20 mouse cellular contexts compared by ENCODE assay signal in the genomic region with DNA sequence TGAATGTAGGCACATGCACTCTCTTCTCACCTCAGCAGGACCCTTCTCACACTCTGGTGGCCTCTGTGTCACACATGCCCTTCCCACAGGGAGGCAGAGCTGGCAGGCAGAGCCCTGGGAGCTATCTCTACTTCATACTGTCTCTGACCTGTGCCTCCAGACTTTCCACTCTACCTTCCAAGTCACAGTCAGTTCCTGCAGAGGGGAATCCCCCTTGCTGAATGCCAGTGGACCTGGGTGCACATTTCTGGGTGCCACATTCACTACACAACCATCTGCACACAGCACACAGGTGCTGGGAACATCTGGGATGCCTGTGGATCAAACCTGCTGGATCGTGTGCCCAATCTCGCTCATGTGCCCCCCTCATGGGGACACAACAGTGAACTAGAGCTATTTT.
A peak's percentile ranks its signal among the peaks of the same experiment; 100 is the strongest.
DNase-seq lines count a peak whose midpoint lies in the region; ATAC-seq and TF ChIP-seq lines count a peak whose summit lies in the region.
"Had no signal": no experiment of that assay in that cellular context is flagged by ENCODE, and none has a peak within 500 bp of the region (broad histone marks: within the 10 kb centered on the region; RNA-seq: fewer than 3 reads in every experiment).

No protein-coding gene starts in this region.

- TF ChIP-seq CTCF in heart, postnatal 0 days (IDR thresholded peaks at IDR 0.05; ENCODE audit: low read depth) = no peak

- no peak for TF ChIP-seq EP300 in heart, postnatal 0 days (IDR thresholded peaks at IDR 0.05; ENCODE audit: low read depth)

- peak; percentile 96 for DNase-seq in heart, adult 11 months
- DNase-seq in heart, adult 9 months (ENCODE audit: low spot score in 2 of 2) = peak; percentile 49 to 55
- peak; percentile 33 for DNase-seq in heart, postnatal 0 days (ENCODE audit: low spot score)
- DNase-seq in lung, adult 18-20 months = no peak
- DNase-seq in kidney, postnatal 25 days = no peak
- DNase-seq in layer of hippocampus, adult 18-20 months (ENCODE audit: low spot score in 2 of 2) = no peak
- DNase-seq: adrenal gland, adult 8-10 months; cerebellum, adult 9-10 months; lung, adult 2 months; lung, postnatal 36 days; retina, postnatal 1 day; thymus, postnatal 25 days had no signal

- no peaks in the 10 kb centered on the region for H3K9me3 ChIP-seq in heart, embryonic 11.5 days (replicated peaks; ENCODE audit: control insufficient read depth, low read length)
- no peaks in the 10 kb centered on the region for H3K9me3 ChIP-seq in heart, postnatal 0 days (replicated peaks; ENCODE audit: control insufficient read depth, low read length)
- H3K9me3 ChIP-seq: embryonic facial prominence, embryonic 13.5 days; hindbrain, embryonic 15.5 days; intestine, embryonic 15.5 days; kidney, embryonic 15.5 days had no signal

- no peaks in the 10 kb centered on the region for H3K27me3 ChIP-seq in heart, embryonic 11.5 days (ENCODE audit: control insufficient read depth, insufficient read depth, low read length)
- no peaks in the 10 kb centered on the region for H3K27me3 ChIP-seq in heart, postnatal 0 days (ENCODE audit: control insufficient read depth, insufficient read depth, low read length)
- H3K27me3 ChIP-seq: embryonic facial prominence, embryonic 13.5 days; hindbrain, embryonic 15.5 days; intestine, embryonic 15.5 days; kidney, embryonic 15.5 days had no signal

- WGBS in heart, embryonic 11.5 days (ENCODE audit: insufficient replicate concordance) = 79% methylated on average over 2 of the region's 2 CpGs
- WGBS in heart, postnatal 0 days = 37% methylated on average over 2 of the region's 2 CpGs

- H3K36me3 ChIP-seq in heart, embryonic 11.5 days (ENCODE audit: control insufficient read depth, insufficient read depth, low read length) = no peaks in the 10 kb centered on the region
- no peaks in the 10 kb centered on the region for H3K36me3 ChIP-seq in heart, postnatal 0 days (replicated peaks; ENCODE audit: control insufficient read depth, insufficient read depth, low read length)
- H3K36me3 ChIP-seq: embryonic facial prominence, embryonic 13.5 days; hindbrain, embryonic 15.5 days; intestine, embryonic 15.5 days; kidney, embryonic 15.5 days had no signal

- H3K4me1 ChIP-seq in heart, embryonic 11.5 days (ENCODE audit: control insufficient read depth, insufficient read depth, low read length) = peaks cover 20% of the 10 kb centered on the region
- H3K4me1 ChIP-seq in heart, postnatal 0 days (ENCODE audit: control insufficient read depth, insufficient read depth) = peaks cover 19% of the 10 kb centered on the region
- H3K4me1 ChIP-seq: embryonic facial prominence, embryonic 13.5 days; intestine, embryonic 15.5 days; kidney, embryonic 15.5 days had no signal

- no peak overlapping the region for H3K27ac ChIP-seq in heart, embryonic 11.5 days (ENCODE audit: low read depth, low read length)
- peak overlapping the region; percentile 72 for H3K27ac ChIP-seq in heart, postnatal 0 days (ENCODE audit: low read depth)
- H3K27ac ChIP-seq: embryonic facial prominence, embryonic 13.5 days; hindbrain, embryonic 15.5 days; intestine, embryonic 15.5 days; kidney, embryonic 15.5 days; stomach, postnatal 0 days had no signal

- H3K4me2 ChIP-seq in heart, embryonic 11.5 days = no peak overlapping the region
- no peak overlapping the region for H3K4me2 ChIP-seq in heart, postnatal 0 days (ENCODE audit: low read depth, low read length)
- H3K4me2 ChIP-seq: embryonic facial prominence, embryonic 13.5 days; hindbrain, embryonic 15.5 days; intestine, embryonic 15.5 days; kidney, embryonic 15.5 days; liver, embryonic 11.5 days had no signal

- no peak for ATAC-seq in heart, embryonic 11.5 days (replicated peaks; ENCODE audit: insufficient number of reproducible peaks, low FRiP score, low TSS enrichment)
- ATAC-seq in heart, postnatal 0 days (ENCODE audit: insufficient read depth, low read depth) = peak; percentile 24
- ATAC-seq: forebrain, embryonic 14.5 days; intestine, embryonic 15.5 days had no signal

- H3K9ac ChIP-seq in heart, embryonic 11.5 days (ENCODE audit: low read depth, low read length) = no peak overlapping the region
- no peak overlapping the region for H3K9ac ChIP-seq in heart, postnatal 0 days (replicated peaks; ENCODE audit: low read depth, low read length)
- H3K9ac ChIP-seq: embryonic facial prominence, embryonic 13.5 days; hindbrain, embryonic 15.5 days; intestine, embryonic 15.5 days; kidney, embryonic 15.5 days had no signal

- H3K4me3 ChIP-seq in heart, embryonic 11.5 days (ENCODE audit: low read depth, low read length) = no peak overlapping the region
- H3K4me3 ChIP-seq in heart, postnatal 0 days (ENCODE audit: low read depth, low read length) = no peak overlapping the region
- H3K4me3 ChIP-seq: embryonic facial prominence, embryonic 13.5 days; hindbrain, embryonic 15.5 days; intestine, embryonic 15.5 days; kidney, embryonic 15.5 days had no signal

Comparison
In these comparisons a context has a peak if more than half of its experiments do, and no peak if none do; other contexts are left out.
1. DNase-seq: peak in heart, adult 11 months (single experiment), heart, adult 9 months (2 of 2) and heart, postnatal 0 days (single experiment); none in lung, adult 18-20 months (0 of 2), kidney, postnatal 25 days (0 of 2) and layer of hippocampus, adult 18-20 months (0 of 2).